Mouse (Mus musculus) small intestine, adult 2 months (tissue): Measurements from ENCODE around the gene Ccn6.

Experiments
- CTCF ChIP-seq: fragments of 200-500 bp; IDR thresholded peaks from 2 replicates; pipeline ENCODE4 v1.5.1; 2012; ENCODE audit warnings: low read depth, mild to moderate bottlenecking, control low read depth, inconsistent platforms, low read length, moderate library complexity, mixed read lengths; ENCODE audit not compliant: insufficient replicate concordance, insufficient read length; ENCODE audit errors: extremely low read depth
- POLR2A ChIP-seq: fragments of 200-500 bp; IDR thresholded peaks from 2 replicates; pipeline ENCODE4 v1.6.1; 2012; ENCODE audit warnings: low read depth, mild to moderate bottlenecking, control low read depth, inconsistent platforms, low read length, moderate library complexity

DNA sequence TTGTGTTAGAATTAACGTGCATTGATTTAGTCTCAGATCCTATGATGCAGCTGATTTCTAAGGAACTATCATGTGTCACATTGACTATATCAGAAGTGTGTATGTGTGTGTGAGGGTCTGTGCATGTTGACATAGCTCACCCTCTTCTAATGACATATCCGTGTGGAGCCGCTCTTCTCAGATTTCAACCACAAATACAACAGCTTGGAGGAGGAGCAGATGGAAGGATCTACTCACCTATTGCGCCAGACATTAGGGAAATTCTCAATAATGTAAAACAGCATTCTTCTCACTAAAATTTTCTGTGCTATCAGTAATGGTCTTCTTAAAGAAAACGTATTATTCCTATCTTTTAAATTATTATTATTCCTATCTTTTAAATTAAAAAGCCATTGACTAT lies 6.9 kb downstream of the Ccn6 start:
- TF ChIP-seq CTCF = no peak
- TF ChIP-seq POLR2A = no peak
